Mouse (Mus musculus): ENCODE results near the gene Arhgap23. TPM values are rescaled to one million over a fixed set of nuclear protein-coding genes. Genes with fewer than 3 reads are reported as not detected.

Gene Arhgap23
- polyA plus RNA-seq, 1 experiment from 2014 or later = 2.8 TPM

- H3K27me3 ChIP-seq (ENCODE audit: control insufficient read depth, insufficient read depth, low read length) = no peaks in the 10 kb centered on the region
- 0 out of 2 replicates have a peak, but pooled peaks cover 7% of the 10 kb centered on the region for H3K4me1 ChIP-seq (ENCODE audit: control insufficient read depth, insufficient read depth, low read length)
- DNase-seq (ENCODE audit: low spot score, missing footprints) = no peak
- no peak overlapping the region for H3K4me3 ChIP-seq (ENCODE audit: low read depth, low read length)
- no peak for ATAC-seq (ENCODE audit: low FRiP score)
- H3K4me2 ChIP-seq = no peak overlapping the region
- no peaks in the 10 kb centered on the region for H3K36me3 ChIP-seq (ENCODE audit: control insufficient read depth, insufficient read depth, low read length)
- 69% methylated on average over 24 of the region's 24 CpGs for WGBS
- H3K27ac ChIP-seq (ENCODE audit: low read depth, low read length) = no peak overlapping the region
- no peak overlapping the region for H3K9ac ChIP-seq (ENCODE audit: low read length)
- no peaks in the 10 kb centered on the region for H3K9me3 ChIP-seq (ENCODE audit: control insufficient read depth, low read length)
Measured at GRCm38 (mm10) chr11:97509715-97510485, 94.6 kb downstream of the Arhgap23 start.

- Histone ChIP-seq H3K9ac (ENCODE audit: low read length) (no peak overlapping the region), H3K4me3 (ENCODE audit: low read depth, low read length) (no peak overlapping the region), H3K27me3 (ENCODE audit: control insufficient read depth, insufficient read depth, low read length) (no peaks in the 10 kb centered on the region), H3K36me3 (ENCODE audit: control insufficient read depth, insufficient read depth, low read length) (peaks cover 5% of the 10 kb centered on the region; the same call in 1 of the 2 replicates), H3K4me1 (ENCODE audit: control insufficient read depth, insufficient read depth, low read length) (0 out of 2 replicates have a peak, but pooled peaks cover 7% of the 10 kb centered on the region), H3K27ac (ENCODE audit: low read depth, low read length) (no peak overlapping the region), H3K9me3 (ENCODE audit: control insufficient read depth, low read length) (no peaks in the 10 kb centered on the region), H3K4me2 (no peak overlapping the region)
- ATAC-seq (ENCODE audit: low FRiP score) = peak; percentile 61; the same call in 1 of the 2 replicates
- WGBS = 24% methylated on average over 10 of the region's 10 CpGs
- peak; percentile 98 for DNase-seq (ENCODE audit: low spot score, missing footprints)
Measured at GRCm38 (mm10) chr11:97510966-97511660, 95.8 kb downstream of the Arhgap23 start.

GRCm38 (mm10) chr11:97511661-97512369 lies 96.5 kb downstream of the Arhgap23 start:
- ATAC-seq (ENCODE audit: low FRiP score) (0 out of 2 replicates have a peak, but pooled peaks have one; percentile 19), DNase-seq (ENCODE audit: low spot score, missing footprints) (no peak)
- peak overlapping the region; percentile 11; the same call in 1 of the 2 replicates for H3K4me2 ChIP-seq
- H3K4me3 ChIP-seq (ENCODE audit: low read depth, low read length) = no peak overlapping the region
- H3K27ac ChIP-seq (ENCODE audit: low read depth, low read length) = no peak overlapping the region
- no peaks in the 10 kb centered on the region for H3K9me3 ChIP-seq (ENCODE audit: control insufficient read depth, low read length)
- H3K27me3 ChIP-seq (ENCODE audit: control insufficient read depth, insufficient read depth, low read length) = no peaks in the 10 kb centered on the region
- H3K9ac ChIP-seq (ENCODE audit: low read length) = no peak overlapping the region
- H3K4me1 ChIP-seq (ENCODE audit: control insufficient read depth, insufficient read depth, low read length) = 0 out of 2 replicates have a peak, but pooled peaks cover 7% of the 10 kb centered on the region
- WGBS = 43% methylated on average over 13 of the region's 13 CpGs
- peaks cover 5% of the 10 kb centered on the region; the same call in 1 of the 2 replicates for H3K36me3 ChIP-seq (ENCODE audit: control insufficient read depth, insufficient read depth, low read length)

GRCm38 (mm10) chr11:97512511-97512910 lies 97.2 kb downstream of the Arhgap23 start:
- Histone ChIP-seq H3K4me3 (ENCODE audit: low read depth, low read length) (no peak overlapping the region), H3K9me3 (ENCODE audit: control insufficient read depth, low read length) (no peaks in the 10 kb centered on the region), H3K4me1 (ENCODE audit: control insufficient read depth, insufficient read depth, low read length) (0 out of 2 replicates have a peak, but pooled peaks cover 7% of the 10 kb centered on the region), H3K4me2 (peak overlapping the region; percentile 11; the same call in 1 of the 2 replicates), H3K27ac (ENCODE audit: low read depth, low read length) (no peak overlapping the region), H3K9ac (ENCODE audit: low read length) (no peak overlapping the region), H3K36me3 (ENCODE audit: control insufficient read depth, insufficient read depth, low read length) (peaks cover 5% of the 10 kb centered on the region; the same call in 1 of the 2 replicates), H3K27me3 (ENCODE audit: control insufficient read depth, insufficient read depth, low read length) (no peaks in the 10 kb centered on the region)
- DNase-seq (ENCODE audit: low spot score, missing footprints) (no peak), ATAC-seq (ENCODE audit: low FRiP score) (no peak)
- 22% methylated on average over 6 of the region's 6 CpGs for WGBS

- H3K4me2 ChIP-seq = no peak overlapping the region
- WGBS = 68% methylated on average over 3 of the region's 3 CpGs
- no peak for DNase-seq (ENCODE audit: low spot score, missing footprints)
- H3K4me1 ChIP-seq (ENCODE audit: control insufficient read depth, insufficient read depth, low read length) = 0 out of 2 replicates have a peak, but pooled peaks cover 7% of the 10 kb centered on the region
- ATAC-seq (ENCODE audit: low FRiP score) = no peak
- no peaks in the 10 kb centered on the region for H3K27me3 ChIP-seq (ENCODE audit: control insufficient read depth, insufficient read depth, low read length)
- H3K9me3 ChIP-seq (ENCODE audit: control insufficient read depth, low read length) = no peaks in the 10 kb centered on the region
- H3K9ac ChIP-seq (ENCODE audit: low read length) = no peak overlapping the region
- H3K36me3 ChIP-seq (ENCODE audit: control insufficient read depth, insufficient read depth, low read length) = peaks cover 5% of the 10 kb centered on the region; the same call in 1 of the 2 replicates
- H3K27ac ChIP-seq (ENCODE audit: low read depth, low read length) = no peak overlapping the region
- H3K4me3 ChIP-seq (ENCODE audit: low read depth, low read length) = no peak overlapping the region
Measured at GRCm38 (mm10) chr11:97513066-97513465, 97.7 kb downstream of the Arhgap23 start.

DNA sequence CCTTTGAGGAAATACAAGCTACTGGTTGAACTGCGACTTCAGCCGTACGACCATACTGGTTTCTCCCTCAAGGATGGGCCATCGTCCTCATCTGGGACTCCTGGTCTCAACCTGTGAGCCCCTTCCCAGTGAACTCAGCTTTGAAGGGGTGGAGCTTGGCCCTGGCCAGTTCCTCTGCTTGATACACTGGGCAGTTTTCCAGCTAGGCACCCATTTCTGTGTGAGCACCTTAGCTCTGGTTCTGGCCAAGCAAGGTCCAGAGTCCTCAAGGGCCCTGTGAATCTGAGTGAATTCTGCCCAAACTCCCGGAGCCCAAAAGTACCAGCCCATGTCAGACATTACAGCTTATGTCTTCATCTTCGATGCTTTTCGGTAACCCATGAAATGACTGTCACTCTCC lies 105.2 kb downstream of the Arhgap23 start:
- ATAC-seq (ENCODE audit: low FRiP score) (no peak), DNase-seq (ENCODE audit: low spot score, missing footprints) (no peak)
- H3K4me1 ChIP-seq (ENCODE audit: control insufficient read depth, insufficient read depth, low read length) = peaks cover 16% of the 10 kb centered on the region
- peaks cover 4% of the 10 kb centered on the region; the same call in 1 of the 2 replicates for H3K36me3 ChIP-seq (ENCODE audit: control insufficient read depth, insufficient read depth, low read length)
- no peak overlapping the region for H3K4me3 ChIP-seq (ENCODE audit: low read depth, low read length)
- H3K27me3 ChIP-seq (ENCODE audit: control insufficient read depth, insufficient read depth, low read length) = no peaks in the 10 kb centered on the region; the same call in 1 of the 2 replicates
- 92% methylated on average over 7 of the region's 7 CpGs for WGBS
- H3K27ac ChIP-seq (ENCODE audit: low read depth, low read length) = no peak overlapping the region
- H3K4me2 ChIP-seq = no peak overlapping the region
- no peaks in the 10 kb centered on the region for H3K9me3 ChIP-seq (ENCODE audit: control insufficient read depth, low read length)
- no peak overlapping the region for H3K9ac ChIP-seq (ENCODE audit: low read length)

DNA sequence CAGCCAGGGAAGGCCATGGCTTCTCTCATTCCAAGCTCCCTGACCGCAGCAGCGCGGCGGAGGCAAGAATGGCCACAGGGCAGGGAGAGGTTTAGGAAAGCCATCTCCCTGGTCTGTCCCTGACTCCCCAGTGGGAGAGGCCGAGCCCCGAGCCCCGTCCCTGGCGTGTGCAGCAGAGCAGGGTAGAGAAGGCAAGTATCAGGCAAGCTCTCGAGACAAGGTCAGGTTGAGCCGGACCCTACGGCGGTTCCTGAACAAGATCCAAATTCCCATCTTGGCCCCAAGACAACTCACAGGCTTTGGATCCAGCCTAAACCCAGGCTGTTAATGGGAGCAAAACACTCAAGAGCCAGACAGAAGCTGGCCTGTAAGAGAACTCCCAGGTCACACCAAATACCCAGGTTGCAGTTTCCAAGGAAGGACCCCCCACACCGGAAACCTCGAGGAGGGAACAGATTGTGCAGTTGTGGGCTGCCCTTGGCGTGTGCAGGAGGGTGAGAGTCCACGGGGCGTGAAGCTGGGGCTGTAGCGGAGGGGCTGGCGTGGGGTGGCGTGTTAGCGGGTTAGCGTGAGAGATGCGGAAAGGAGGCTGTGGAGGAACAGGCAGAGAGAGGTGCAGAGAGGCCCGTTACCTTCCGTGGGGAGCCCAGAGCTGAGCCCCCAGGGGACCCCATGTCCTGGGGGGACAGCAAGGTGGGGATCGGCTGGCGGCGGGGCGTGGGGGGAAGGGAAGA lies 106.6 kb downstream of the Arhgap23 start:
- WGBS = 80% methylated on average over 29 of the region's 29 CpGs
- Histone ChIP-seq H3K9me3 (ENCODE audit: control insufficient read depth, low read length) (no peaks in the 10 kb centered on the region), H3K27me3 (ENCODE audit: control insufficient read depth, insufficient read depth, low read length) (no peaks in the 10 kb centered on the region; the same call in 1 of the 2 replicates), H3K4me3 (ENCODE audit: low read depth, low read length) (no peak overlapping the region), H3K27ac (ENCODE audit: low read depth, low read length) (no peak overlapping the region), H3K4me1 (ENCODE audit: control insufficient read depth, insufficient read depth, low read length) (peaks cover 16% of the 10 kb centered on the region), H3K9ac (ENCODE audit: low read length) (no peak overlapping the region), H3K4me2 (no peak overlapping the region), H3K36me3 (ENCODE audit: control insufficient read depth, insufficient read depth, low read length) (no peaks in the 10 kb centered on the region)
- ATAC-seq (ENCODE audit: low FRiP score) (no peak), DNase-seq (ENCODE audit: low spot score, missing footprints) (no peak)

- Histone ChIP-seq H3K27me3 (ENCODE audit: control insufficient read depth, insufficient read depth, low read length) (no peaks in the 10 kb centered on the region; the same call in 1 of the 2 replicates), H3K27ac (ENCODE audit: low read depth, low read length) (no peak overlapping the region; the same call in 1 of the 2 replicates), H3K4me3 (ENCODE audit: low read depth, low read length) (no peak overlapping the region), H3K9ac (ENCODE audit: low read length) (peak overlapping the region; percentile 27; the same call in 1 of the 2 replicates), H3K36me3 (ENCODE audit: control insufficient read depth, insufficient read depth, low read length) (no peaks in the 10 kb centered on the region), H3K9me3 (ENCODE audit: control insufficient read depth, low read length) (no peaks in the 10 kb centered on the region), H3K4me2 (0 out of 2 replicates have a peak overlapping the region, but pooled peaks have one; percentile 13), H3K4me1 (ENCODE audit: control insufficient read depth, insufficient read depth, low read length) (peaks cover 16% of the 10 kb centered on the region)
- 84% methylated on average over 14 of the region's 14 CpGs for WGBS
- no peak for DNase-seq (ENCODE audit: low spot score, missing footprints)
- no peak for ATAC-seq (ENCODE audit: low FRiP score)
Measured at GRCm38 (mm10) chr11:97523107-97523506, 107.8 kb downstream of the Arhgap23 start.

Measured in midbrain, embryonic 11.5 days (tissue).